Mouse (Mus musculus): ENCODE measurements around the gene Muc15. TPM values are rescaled to one million over a fixed set of nuclear protein-coding genes. Genes with fewer than 3 reads are reported as not detected.

The Muc15 gene
- polyA plus RNA-seq, 1 experiment: 0.04 TPM

- DNase-seq (ENCODE audit: low read depth): peak; percentile 31
- TF ChIP-seq POLR2A (IDR thresholded peaks at IDR 0.05; ENCODE audit: borderline replicate concordance, extremely low read depth, insufficient read depth, insufficient read length, poor library complexity, severe bottlenecking): no peak
- TF ChIP-seq CTCF (IDR thresholded peaks at IDR 0.05; ENCODE audit: borderline replicate concordance, extremely low read depth, insufficient read depth, insufficient read length): no peak
These were observed 66.3 kb downstream of the Muc15 start for GRCm38 (mm10) chr2:110787396-110787795.

Other genes starting within 250 kb of the Muc15 start
- not detected in 2 replicates for gene Slc5a12, start 124.0 kb upstream of the Muc15 start, polyA plus RNA-seq (2012; rRNA removed)
- 0.77 and 0.83 TPM in 2 replicates for gene Ano3, start 229.6 kb downstream of the Muc15 start, polyA plus RNA-seq (2012; rRNA removed)

All from brain, embryonic 14.5 days (tissue).